In genomic region chr2:5676786-5677185, GRCm38 (mm10) we compare ENCODE assay signal across 21 mouse cellular contexts. TPM values are rescaled to one million over a fixed set of nuclear protein-coding genes. Genes with fewer than 3 reads are reported as not detected.
DNase-seq lines count a peak whose midpoint lies in the region; ATAC-seq and TF ChIP-seq lines count a peak whose summit lies in the region.
"Had no signal": no experiment of that assay in that cellular context is flagged by ENCODE, and none has a peak within 500 bp of the region (broad histone marks: within the 10 kb centered on the region; RNA-seq: fewer than 3 reads in every experiment).

No protein-coding gene starts in this region.

- peak overlapping the region; percentile 16; the same call in 1 of the 2 replicates for H3K4me2 ChIP-seq in limb, embryonic 12.5 days
- no peak overlapping the region for H3K4me2 ChIP-seq in limb, embryonic 15.5 days
- no peak overlapping the region for H3K4me2 ChIP-seq in hindbrain, embryonic 12.5 days (replicated peaks)
- H3K4me2 ChIP-seq: forebrain, embryonic 12.5 days; heart, embryonic 11.5 days; neural tube, embryonic 13.5 days had no signal

- H3K4me1 ChIP-seq in limb, embryonic 12.5 days (replicated peaks), result peaks cover 17% of the 10 kb centered on the region
- peaks cover 18% of the 10 kb centered on the region for H3K4me1 ChIP-seq in limb, embryonic 10.5 days
- peaks cover 3% of the 10 kb centered on the region for H3K4me1 ChIP-seq in ES-Bruce4 (ENCODE audit: control insufficient read depth, insufficient read depth, low read length)
- H3K4me1 ChIP-seq in limb, embryonic 15.5 days, result peaks cover 18% of the 10 kb centered on the region
- H3K4me1 ChIP-seq in hindbrain, embryonic 12.5 days, result peaks cover 10% of the 10 kb centered on the region

- H3K9ac ChIP-seq in limb, embryonic 12.5 days (replicated peaks), result no peak overlapping the region
- H3K9ac ChIP-seq in ES-Bruce4 (ENCODE audit: low read depth, poor library complexity, severe bottlenecking), result no peak overlapping the region
- no peak overlapping the region for H3K9ac ChIP-seq in limb, embryonic 15.5 days
- no peak overlapping the region for H3K9ac ChIP-seq in hindbrain, embryonic 12.5 days
- H3K9ac ChIP-seq: forebrain, embryonic 12.5 days; liver, embryonic 14.5 days; neural tube, embryonic 13.5 days had no signal

- no peak overlapping the region for H3K27ac ChIP-seq in limb, embryonic 12.5 days
- H3K27ac ChIP-seq in limb, embryonic 10.5 days, result no peak overlapping the region
- peak overlapping the region; percentile 39 for H3K27ac ChIP-seq in ES-Bruce4 (ENCODE audit: insufficient read depth, low read length)
- H3K27ac ChIP-seq in limb, embryonic 15.5 days, result peak overlapping the region; percentile 44
- no peak overlapping the region for H3K27ac ChIP-seq in hindbrain, embryonic 12.5 days
- H3K27ac ChIP-seq: forebrain, embryonic 12.5 days; liver, embryonic 14.5 days; neural tube, embryonic 13.5 days had no signal

- DNase-seq in limb, embryonic 10.5 days (ENCODE audit: low spot score), result no peak
- DNase-seq in forelimb bud, embryonic 11.5 days (ENCODE audit: low read depth, low spot score), result peak; percentile 14
- DNase-seq in heart, adult 11 months, result no peak
- DNase-seq: adrenal gland, postnatal 36 days; cerebellum, adult 9-10 months; kidney, adult 18-20 months; kidney, postnatal 25 days; lung, postnatal 4 days; thymus, adult 2 months; thymus, postnatal 4 days had no signal

- TF ChIP-seq CTCF in ES-Bruce4 (IDR thresholded peaks at IDR 0.05; ENCODE audit: low read depth, low read length), result no peak

- TF ChIP-seq EP300 in ES-Bruce4 (IDR thresholded peaks at IDR 0.05; ENCODE audit: insufficient read depth, low read depth, low read length), result no peak

- 42% methylated on average over 8 of the region's 8 CpGs for WGBS in limb, embryonic 12.5 days
- 61% methylated on average over 8 of the region's 8 CpGs for WGBS in limb, embryonic 10.5 days
- WGBS in limb, embryonic 15.5 days, result 41% methylated on average over 8 of the region's 8 CpGs
- WGBS in hindbrain, embryonic 12.5 days, result 80% methylated on average over 8 of the region's 8 CpGs

- no peaks in the 10 kb centered on the region for H3K9me3 ChIP-seq in limb, embryonic 12.5 days
- H3K9me3 ChIP-seq in limb, embryonic 10.5 days (replicated peaks), result no peaks in the 10 kb centered on the region
- H3K9me3 ChIP-seq in ES-Bruce4 (replicated peaks; ENCODE audit: control insufficient read depth, insufficient read depth, low read length, poor library complexity, severe bottlenecking), result peaks cover 13% of the 10 kb centered on the region
- no peaks in the 10 kb centered on the region for H3K9me3 ChIP-seq in limb, embryonic 15.5 days
- no peaks in the 10 kb centered on the region for H3K9me3 ChIP-seq in hindbrain, embryonic 12.5 days (replicated peaks)
- H3K9me3 ChIP-seq: forebrain, embryonic 12.5 days; neural tube, embryonic 13.5 days had no signal

- no peak for ATAC-seq in limb, embryonic 12.5 days (ENCODE audit: insufficient number of reproducible peaks, insufficient read depth, low FRiP score, low TSS enrichment, low read depth)
- no peak for ATAC-seq in limb, embryonic 15.5 days (ENCODE audit: insufficient number of reproducible peaks, low FRiP score, low TSS enrichment, low read depth)
- ATAC-seq in hindbrain, embryonic 12.5 days (ENCODE audit: low FRiP score), result no peak
- ATAC-seq: midbrain, embryonic 16.5 days had no signal

- TF ChIP-seq POLR2A in ES-Bruce4 (IDR thresholded peaks at IDR 0.05; ENCODE audit: insufficient read depth, low read length), result no peak

- H3K4me3 ChIP-seq in limb, embryonic 12.5 days (replicated peaks), result no peak overlapping the region
- H3K4me3 ChIP-seq in limb, embryonic 10.5 days, result no peak overlapping the region
- H3K4me3 ChIP-seq in ES-Bruce4 (ENCODE audit: low read depth, low read length), result no peak overlapping the region
- no peak overlapping the region for H3K4me3 ChIP-seq in limb, embryonic 15.5 days
- H3K4me3 ChIP-seq in hindbrain, embryonic 12.5 days, result no peak overlapping the region
- H3K4me3 ChIP-seq: erythroblast, embryonic 14.5 days; forebrain, embryonic 12.5 days; myocyte; neural tube, embryonic 13.5 days had no signal

- H3K36me3 ChIP-seq in limb, embryonic 12.5 days, result no peaks in the 10 kb centered on the region
- no peaks in the 10 kb centered on the region for H3K36me3 ChIP-seq in limb, embryonic 10.5 days
- no peaks in the 10 kb centered on the region for H3K36me3 ChIP-seq in ES-Bruce4 (ENCODE audit: control insufficient read depth, insufficient read depth, low read length, poor library complexity, severe bottlenecking)
- no peaks in the 10 kb centered on the region for H3K36me3 ChIP-seq in limb, embryonic 15.5 days
- H3K36me3 ChIP-seq in hindbrain, embryonic 12.5 days, result no peaks in the 10 kb centered on the region
- H3K36me3 ChIP-seq: forebrain, embryonic 12.5 days; neural tube, embryonic 13.5 days had no signal

- H3K27me3 ChIP-seq in limb, embryonic 12.5 days, result no peaks in the 10 kb centered on the region
- H3K27me3 ChIP-seq in limb, embryonic 10.5 days (ENCODE audit: low read depth, poor library complexity, severe bottlenecking), result no peaks in the 10 kb centered on the region; the same call in 1 of the 2 replicates
- no peaks in the 10 kb centered on the region for H3K27me3 ChIP-seq in ES-Bruce4 (ENCODE audit: control insufficient read depth, insufficient read depth, low read length, poor library complexity, severe bottlenecking)
- no peaks in the 10 kb centered on the region for H3K27me3 ChIP-seq in limb, embryonic 15.5 days
- no peaks in the 10 kb centered on the region for H3K27me3 ChIP-seq in hindbrain, embryonic 12.5 days
- H3K27me3 ChIP-seq: forebrain, embryonic 12.5 days; neural tube, embryonic 13.5 days had no signal

RNA-seq across cellular contexts. Expression of gene Camk1d, which starts 37.5 kb away (rescaled TPM):
- 1.1 TPM in 2 replicates for polyA plus RNA-seq in limb, embryonic 12.5 days (2016; fragmentation: Nextera tagmentation; extraction: Ambion mirVana)
- 0.84 and 1.4 TPM in 2 replicates for polyA plus RNA-seq in limb, embryonic 10.5 days (2016; fragmentation: Nextera tagmentation; extraction: Ambion mirVana)
- polyA plus RNA-seq in ES-Bruce4 (2011; ENCODE audit: insufficient read depth, insufficient read length, low read depth, missing spikeins), result 3.2 and 5.9 TPM in 2 replicates
- polyA plus RNA-seq in limb, embryonic 15.5 days (2015; fragmentation: Nextera tagmentation; extraction: Ambion mirVana), result 8.4 and 9.0 TPM in 2 replicates
- 3.3 and 4.1 TPM in 2 replicates for polyA plus RNA-seq in hindbrain, embryonic 12.5 days (2016; fragmentation: Nextera tagmentation; extraction: Ambion mirVana)

Comparison
In these comparisons a context has a peak if more than half of its experiments do, and no peak if none do; other contexts are left out.
1. H3K27ac ChIP-seq: peak in ES-Bruce4 (single experiment) and limb, embryonic 15.5 days (single experiment); none in limb, embryonic 12.5 days (single experiment), limb, embryonic 10.5 days (single experiment) and hindbrain, embryonic 12.5 days (single experiment).